Mouse (Mus musculus) lung, postnatal 4 days (tissue): ENCODE results near the gene Cavin1.

ENCODE experiments used
- DNase-seq, 2 experiments: peaks; one replicate each; pipeline ENCODE4 v3.0.0; 2021

Cavin1 gene

GRCm38 (mm10) chr11:100980438-100980837 lies 9.8 kb upstream of the Cavin1 start:
- DNase-seq, result no peak

- peak; percentile 65 to 75 for DNase-seq
These were observed 9.2 kb upstream of the Cavin1 start for GRCm38 (mm10) chr11:100979887-100980286.

GRCm38 (mm10) chr11:100975241-100975640 lies 4.6 kb upstream of the Cavin1 start:
- peak in 1 of 2 experiments; percentile 80 for DNase-seq

GRCm38 (mm10) chr11:100974381-100974970 lies 3.8 kb upstream of the Cavin1 start:
- no peak for DNase-seq

- no peak for DNase-seq
These were observed 2.6 kb upstream of the Cavin1 start for GRCm38 (mm10) chr11:100973245-100973644.

- no peak for DNase-seq
These were observed 768 bp upstream of the Cavin1 start for GRCm38 (mm10) chr11:100971455-100971854.

- peak; percentile 78 to 89 for DNase-seq
These were observed 737 bp downstream of the Cavin1 start for GRCm38 (mm10) chr11:100969744-100970556.

GRCm38 (mm10) chr11:100969189-100969743 lies 1.4 kb downstream of the Cavin1 start:
- peak; percentile 44 to 64 for DNase-seq

- DNase-seq, result no peak
These were observed 2.2 kb downstream of the Cavin1 start for GRCm38 (mm10) chr11:100968501-100968900.

- DNase-seq, result no peak
These were observed 2.7 kb downstream of the Cavin1 start for GRCm38 (mm10) chr11:100967881-100968420.

- no peak for DNase-seq
These were observed 3.3 kb downstream of the Cavin1 start for GRCm38 (mm10) chr11:100967376-100967775.

- DNase-seq, result peak; percentile 28 to 39
These were observed 4.9 kb downstream of the Cavin1 start for GRCm38 (mm10) chr11:100965760-100966159.

GRCm38 (mm10) chr11:100964901-100965542 lies 5.7 kb downstream of the Cavin1 start:
- DNase-seq, result no peak

GRCm38 (mm10) chr11:100964180-100964579 lies 6.5 kb downstream of the Cavin1 start:
- no peak for DNase-seq

- DNase-seq, result peak; percentile 57 to 81
These were observed 7.0 kb downstream of the Cavin1 start for GRCm38 (mm10) chr11:100963647-100964046.

- peak; percentile 63 to 78 for DNase-seq
These were observed 8.2 kb downstream of the Cavin1 start for GRCm38 (mm10) chr11:100962371-100962911.

GRCm38 (mm10) chr11:100960540-100960939 lies 10.1 kb downstream of the Cavin1 start:
- DNase-seq, result peak; percentile 77 to 84

GRCm38 (mm10) chr11:100959826-100960225 lies 10.9 kb downstream of the Cavin1 start:
- DNase-seq, result no peak

- peak; percentile 57 to 75 for DNase-seq
These were observed 11.2 kb downstream of the Cavin1 start for GRCm38 (mm10) chr11:100959464-100959810.

GRCm38 (mm10) chr11:100958613-100959463 lies 11.8 kb downstream of the Cavin1 start:
- no peak for DNase-seq

- DNase-seq, result no peak
These were observed 12.7 kb downstream of the Cavin1 start for GRCm38 (mm10) chr11:100957915-100958469.

GRCm38 (mm10) chr11:100957244-100957643 lies 13.4 kb downstream of the Cavin1 start:
- DNase-seq, result peak; percentile 87 to 93
